Mouse (Mus musculus) c-Kit-positive CD71-negative TER-119-negative erythroid progenitor cells, embryonic 14.5 days (primary cell): ENCODE results near the gene Mob2.
A peak's percentile ranks its signal among the peaks of the same experiment; 100 is the strongest.

Experiments used
- DNase-seq: peaks from one replicate; pipeline ENCODE4 v3.0.0-alpha.2; 2013; ENCODE audit warnings: low read depth

Gene Mob2

DNA sequence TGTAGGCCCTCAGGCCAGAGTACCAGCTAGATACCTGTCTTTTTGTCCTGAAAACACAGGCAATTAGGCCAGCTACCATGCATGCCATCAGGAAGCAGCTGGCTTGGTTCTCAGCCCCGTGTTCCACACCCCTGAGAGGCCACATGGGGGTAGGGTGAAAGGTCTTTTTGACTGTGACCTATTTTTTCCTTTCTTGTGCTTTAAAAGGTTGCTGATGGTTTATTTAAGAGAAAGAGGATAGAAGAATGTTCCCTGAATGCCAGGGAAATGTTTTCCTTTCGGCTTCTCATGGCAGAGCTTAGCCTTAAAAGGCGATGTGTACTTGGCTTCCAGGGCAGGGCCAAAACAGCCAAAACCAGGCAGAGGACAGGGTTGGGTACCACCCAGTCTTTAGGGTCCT is 40.0 kb downstream of the Mob2 start:
- no peak for DNase-seq

DNA sequence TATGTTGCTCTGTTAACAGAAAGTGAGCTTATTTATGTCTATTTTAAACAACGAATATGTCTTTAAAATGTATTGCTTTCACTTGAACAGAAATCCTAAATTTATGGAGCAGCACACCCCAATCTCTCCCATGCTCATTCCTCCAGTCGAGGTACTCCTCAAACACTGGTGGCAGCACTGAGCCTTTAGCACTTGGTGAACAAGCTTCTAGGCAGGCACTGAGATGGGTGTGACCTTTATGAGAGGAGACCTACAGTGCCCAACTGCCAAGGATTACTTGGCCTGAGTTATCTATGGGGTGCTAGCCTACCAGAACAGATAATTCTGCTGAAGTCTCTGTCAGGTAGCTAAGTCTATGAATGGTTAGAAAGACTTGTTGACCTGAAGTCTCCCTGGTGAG is 41.2 kb downstream of the Mob2 start:
- no peak for DNase-seq

DNA sequence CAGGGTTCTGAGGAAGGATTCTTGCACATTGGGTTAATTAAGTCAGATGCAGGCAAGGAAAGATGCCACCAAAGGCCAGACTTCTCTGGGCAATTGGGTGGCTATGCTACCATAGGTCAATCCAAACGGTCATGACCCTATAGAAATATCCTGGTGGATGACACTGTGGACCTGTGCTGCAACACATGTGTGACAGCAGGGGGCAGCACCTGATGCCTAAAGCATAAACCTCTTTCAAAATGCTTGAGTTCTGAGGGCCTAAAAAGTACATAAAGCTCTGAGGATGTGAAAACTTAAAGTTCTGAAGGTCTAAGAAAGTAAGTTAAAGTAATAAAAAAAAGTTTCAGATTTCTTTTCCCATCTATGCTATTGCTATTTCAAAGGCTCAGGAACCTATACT is 44.3 kb downstream of the Mob2 start:
- peak; percentile 24 for DNase-seq

- DNase-seq = no peak
Measured at GRCm38 (mm10) chr7:142001597-142002340, 59.1 kb downstream of the Mob2 start.

GRCm38 (mm10) chr7:142000661-142001060 is 60.2 kb downstream of the Mob2 start:
- no peak for DNase-seq

- DNase-seq = no peak
Measured at GRCm38 (mm10) chr7:141994121-141994520, 66.7 kb downstream of the Mob2 start.

GRCm38 (mm10) chr7:141991183-141991582 is 69.7 kb downstream of the Mob2 start:
- DNase-seq = no peak

- no peak for DNase-seq
Measured at GRCm38 (mm10) chr7:141988314-141988806, 72.5 kb downstream of the Mob2 start.

DNA sequence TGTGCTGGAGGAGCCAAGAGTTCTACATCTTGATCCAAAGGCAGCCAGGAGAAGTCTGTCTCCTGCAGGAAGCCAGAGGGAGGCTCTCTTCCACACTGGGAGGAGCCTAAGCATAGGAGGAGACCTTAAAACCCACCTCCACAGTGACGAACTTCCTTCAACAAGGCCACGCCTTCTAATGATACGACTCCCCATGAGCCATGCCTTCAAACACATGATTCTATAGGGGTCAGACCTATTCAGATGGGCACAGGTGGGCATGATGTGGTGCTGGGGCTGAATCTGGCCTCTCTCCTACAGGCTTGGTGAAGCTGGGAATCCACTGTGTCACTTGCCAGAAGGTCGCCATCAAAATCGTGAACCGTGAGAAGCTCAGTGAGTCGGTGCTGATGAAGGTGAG is 79.6 kb downstream of the Mob2 start:
- DNase-seq = no peak

- DNase-seq = no peak
Measured at GRCm38 (mm10) chr7:141979247-141979646, 81.6 kb downstream of the Mob2 start.

DNA sequence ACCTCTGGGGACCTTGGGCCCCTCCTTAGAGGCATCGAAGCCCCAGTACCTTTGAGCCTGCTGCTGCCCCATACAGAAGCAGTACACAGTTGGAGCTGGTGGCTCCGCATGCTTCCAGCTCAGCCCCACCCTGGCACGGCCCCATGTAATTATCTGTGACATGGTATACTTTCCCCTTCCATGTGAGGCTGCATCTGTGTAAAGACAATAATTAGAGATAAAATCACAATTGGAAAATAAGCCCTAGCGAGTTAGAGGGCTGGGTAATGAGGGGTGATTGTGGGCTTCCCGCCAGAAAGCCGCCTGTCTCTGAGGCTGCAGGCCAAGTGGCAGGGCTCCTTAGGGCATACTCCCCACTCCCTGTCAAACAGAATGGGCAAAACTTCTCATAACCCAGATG is 82.9 kb downstream of the Mob2 start:
- DNase-seq = no peak

- DNase-seq = peak; percentile 41
Measured at GRCm38 (mm10) chr7:141972831-141973619, 87.8 kb downstream of the Mob2 start.

GRCm38 (mm10) chr7:141966281-141966680 is 94.6 kb downstream of the Mob2 start:
- no peak for DNase-seq

DNA sequence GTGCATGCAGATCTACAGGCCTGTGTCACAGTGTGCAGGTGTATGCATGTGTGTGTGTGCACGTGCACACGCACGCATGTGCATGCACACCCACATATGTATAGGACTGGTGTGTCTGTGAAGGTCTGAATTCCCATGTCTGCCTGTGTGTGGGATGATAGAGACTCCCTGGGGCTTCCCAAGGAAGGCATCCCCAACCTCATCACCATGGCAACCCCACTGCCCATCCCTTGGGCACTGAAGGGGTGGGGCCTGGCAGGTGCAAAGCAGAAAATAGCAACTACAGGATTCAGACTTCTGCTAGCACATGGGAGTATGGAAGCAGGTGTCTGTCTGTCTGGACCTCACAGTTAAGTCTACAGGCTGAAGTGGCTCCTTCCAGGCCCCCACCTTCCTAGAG is 98.3 kb downstream of the Mob2 start:
- no peak for DNase-seq

DNA sequence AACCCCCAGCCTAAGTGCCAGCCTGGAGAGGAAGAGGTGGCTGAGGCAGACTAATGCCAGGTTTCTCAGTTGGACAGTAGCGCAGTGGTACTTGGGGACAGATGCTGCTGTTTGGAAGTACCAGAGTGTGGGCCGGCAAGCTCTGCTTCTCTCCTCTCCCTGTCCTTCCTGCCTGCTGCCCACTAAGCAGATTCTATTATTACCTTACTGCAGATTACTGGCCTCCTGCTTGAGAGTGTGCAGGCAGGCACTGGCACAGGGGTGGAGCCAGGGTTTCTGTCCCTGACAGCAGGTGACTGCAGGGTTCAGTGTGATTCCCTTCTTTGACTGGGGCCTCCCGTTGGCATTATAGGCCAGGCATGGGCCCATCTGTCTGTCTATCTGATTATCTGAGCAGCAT is 99.4 kb downstream of the Mob2 start:
- no peak for DNase-seq

DNA sequence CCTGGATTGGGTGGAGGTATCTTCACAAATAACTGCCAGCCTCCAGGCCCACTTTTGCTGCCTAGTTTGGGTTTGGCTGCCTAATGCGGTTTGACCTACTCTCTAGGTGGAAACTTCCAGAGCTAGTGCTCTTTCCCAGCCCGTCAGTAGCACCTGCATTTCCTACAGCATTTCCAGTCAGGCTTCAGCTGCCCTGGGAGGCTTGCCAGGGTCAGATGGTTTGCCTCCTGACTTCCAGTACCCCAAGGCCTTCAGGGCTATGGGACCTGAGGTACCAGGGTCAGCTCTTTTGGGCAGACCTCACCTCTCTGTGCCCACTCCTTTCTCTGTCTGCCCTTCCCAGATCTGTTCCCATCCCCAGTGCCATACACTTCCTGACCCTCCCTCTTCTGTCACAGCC is 99.9 kb downstream of the Mob2 start:
- DNase-seq = no peak

GRCm38 (mm10) chr7:141959133-141959532 is 101.7 kb downstream of the Mob2 start:
- DNase-seq = peak; percentile 17
